Mouse (Mus musculus) frontal cortex, postnatal 14 days (tissue): ENCODE measurements around the gene Trex2.

ENCODE experiments used
- DNase-seq, 2 experiments: peaks; one replicate each; pipeline ENCODE4 v3.0.0; 2022; ENCODE audit warnings: low spot score in 2 of 2

The Trex2 gene

GRCm38 (mm10) chrX:73435252-73435651 is at the start of gene Trex2:
Trex2 (minus strand) TSS chrX:73435344.
- DNase-seq = no peak

GRCm38 (mm10) chrX:73484870-73485269 is 49.7 kb upstream of the Trex2 start:
- DNase-seq = no peak

DNA sequence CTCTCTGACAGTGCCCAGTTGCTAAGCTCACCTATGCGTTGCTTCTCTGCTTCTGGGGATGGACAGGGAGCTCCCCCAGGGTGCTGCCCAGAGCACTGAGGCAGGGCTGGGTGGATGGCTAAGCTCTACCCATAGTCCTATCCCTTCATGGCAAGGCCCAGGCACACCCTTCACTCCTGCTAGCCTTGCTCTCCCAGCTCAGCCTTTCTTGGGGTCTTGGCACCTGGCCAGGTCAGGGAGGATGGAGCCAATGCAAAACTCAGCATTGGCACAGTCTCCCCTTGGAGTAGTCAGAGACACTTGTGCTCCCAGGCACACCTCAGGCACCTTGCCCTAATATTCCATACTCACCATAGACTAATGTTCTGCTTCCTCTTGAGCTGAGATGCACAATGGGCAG is 48.9 kb upstream of the Trex2 start:
- DNase-seq = no peak

DNA sequence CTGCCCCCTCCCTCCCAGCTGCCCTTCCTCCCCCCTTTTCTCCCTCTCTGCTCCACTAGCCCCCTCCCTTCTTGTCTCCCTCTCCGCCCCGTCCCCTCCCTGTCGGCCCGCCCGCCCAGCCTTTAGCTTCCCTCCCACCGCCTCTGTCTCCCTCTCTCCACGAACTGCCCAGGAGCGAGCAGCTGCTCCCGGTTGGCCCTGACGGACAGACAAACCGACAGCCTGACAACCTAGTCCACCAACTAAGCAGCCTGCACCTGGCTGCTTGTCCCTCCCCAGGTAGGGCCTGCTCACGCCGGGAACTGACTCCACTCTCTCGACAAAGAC is 48.3 kb upstream of the Trex2 start, which contains the start of gene Bgn:
Gene Bgn (plus strand): TSS at position 119 of the 327 bp plus-strand sequence.
- DNase-seq = no peak

- DNase-seq = no peak
Measured at GRCm38 (mm10) chrX:73482643-73483483, 47.7 kb upstream of the Trex2 start.

DNA sequence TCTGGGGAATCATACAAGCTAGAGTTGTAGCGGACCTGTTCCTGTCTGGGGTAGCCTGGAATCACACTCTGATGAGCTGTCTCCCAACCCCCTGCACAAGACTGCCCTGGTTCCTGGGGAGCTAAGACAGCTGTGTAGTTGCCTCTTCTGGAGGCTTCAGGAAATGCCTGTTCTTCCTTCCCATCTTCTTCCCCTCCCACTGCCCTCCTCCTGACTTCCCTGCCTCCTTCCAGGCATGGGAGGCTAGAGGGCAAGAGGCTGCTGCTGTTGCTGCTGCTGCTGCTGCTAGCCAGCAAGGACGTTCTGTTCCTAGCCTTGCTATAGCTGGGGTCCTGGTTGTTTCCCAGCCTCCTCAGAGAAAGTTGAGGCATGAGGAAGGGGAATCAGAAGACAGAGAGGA is 45.2 kb upstream of the Trex2 start:
- DNase-seq = no peak

DNA sequence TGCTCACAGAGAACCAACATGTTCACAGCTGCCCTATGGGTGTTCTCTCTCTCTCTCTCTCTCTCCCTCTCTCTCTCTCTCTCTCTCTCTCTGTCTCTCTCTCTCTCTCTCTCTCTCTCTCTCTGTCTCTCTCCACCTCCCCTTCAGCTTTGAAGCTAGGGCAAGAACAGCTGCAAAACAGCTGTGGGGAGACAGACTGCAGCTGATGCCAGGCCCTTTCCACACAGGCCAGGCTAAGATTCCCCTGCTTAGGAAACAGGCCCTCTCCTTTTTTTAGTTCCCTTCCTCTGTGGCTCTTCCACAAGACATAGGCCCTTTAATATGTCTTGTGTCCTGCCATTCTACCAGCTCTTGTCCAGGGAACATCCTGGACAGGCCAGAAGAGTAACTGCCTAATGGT is 44.5 kb upstream of the Trex2 start:
- no peak for DNase-seq

DNA sequence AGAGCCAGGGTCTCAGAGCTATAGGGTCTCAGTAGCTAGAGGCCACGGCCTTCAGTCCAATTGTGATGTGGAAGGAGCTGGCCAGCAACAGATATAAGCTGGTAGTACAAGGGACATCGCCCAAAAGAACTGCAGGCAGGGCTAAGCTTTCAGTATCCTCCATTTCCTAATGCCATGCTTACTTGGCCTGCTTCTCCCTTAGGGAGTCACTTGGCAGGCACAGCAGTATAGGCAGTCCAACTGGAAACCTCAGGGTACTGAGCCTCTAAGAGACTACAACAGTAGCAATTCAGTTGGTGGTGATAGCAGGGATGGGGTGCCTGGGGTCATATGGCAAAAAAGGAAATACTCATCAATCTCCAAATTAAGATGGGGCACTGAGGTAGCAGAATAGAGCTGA is 42.4 kb upstream of the Trex2 start:
- DNase-seq = no peak

GRCm38 (mm10) chrX:73476621-73477020 is 41.5 kb upstream of the Trex2 start:
- no peak for DNase-seq

DNA sequence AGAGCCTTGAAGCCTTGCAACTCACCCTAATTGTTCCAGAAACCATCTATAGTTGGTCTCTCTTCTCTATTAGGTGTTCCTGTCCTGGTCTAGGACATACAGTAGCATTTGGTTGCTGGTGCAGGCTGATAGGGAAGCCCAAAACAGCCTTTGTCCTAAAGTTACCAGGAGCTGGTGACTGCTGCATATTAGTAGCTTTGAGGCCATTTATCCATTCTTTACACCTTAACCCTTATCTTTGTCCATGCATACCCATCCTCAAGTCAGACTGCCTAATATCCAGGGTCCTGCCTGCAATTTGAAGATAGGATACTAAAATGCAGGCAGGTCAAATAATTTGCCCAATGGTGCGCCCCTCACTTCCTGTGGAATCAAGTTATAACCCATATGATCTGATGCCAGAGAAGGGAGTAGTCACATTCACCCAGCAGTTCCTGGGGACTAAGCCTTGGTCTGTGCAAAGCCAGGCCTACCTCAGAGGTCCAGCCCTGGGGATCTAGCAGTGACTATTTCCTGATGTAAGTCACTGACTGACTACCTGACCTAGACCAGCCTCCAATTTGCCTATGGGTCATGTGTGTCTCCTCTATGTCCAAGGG is 40.6 kb upstream of the Trex2 start:
- no peak for DNase-seq

- no peak for DNase-seq
Measured at GRCm38 (mm10) chrX:73474340-73475165, 39.4 kb upstream of the Trex2 start.

DNA sequence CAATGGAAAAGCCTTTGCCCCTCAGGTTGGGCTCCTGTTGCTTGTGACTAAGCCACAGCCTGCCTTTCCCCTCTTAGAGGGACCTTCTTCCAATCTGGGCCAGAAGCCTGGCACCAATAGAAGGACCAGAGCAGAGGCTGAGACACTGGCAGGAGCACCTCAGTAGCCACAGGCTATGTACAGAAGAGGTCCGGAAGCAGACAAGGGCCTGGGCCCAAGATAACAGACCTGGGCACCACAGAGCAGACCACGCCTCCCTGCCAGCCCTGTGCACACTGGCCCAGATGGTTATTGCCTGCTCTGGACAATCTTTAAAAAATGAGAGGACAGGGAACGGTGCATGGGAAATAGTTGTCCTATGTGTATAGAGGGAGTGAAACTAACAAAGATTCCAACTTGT is 36.6 kb upstream of the Trex2 start:
- no peak for DNase-seq

- DNase-seq = no peak
Measured at GRCm38 (mm10) chrX:73468752-73469151, 33.6 kb upstream of the Trex2 start.

DNA sequence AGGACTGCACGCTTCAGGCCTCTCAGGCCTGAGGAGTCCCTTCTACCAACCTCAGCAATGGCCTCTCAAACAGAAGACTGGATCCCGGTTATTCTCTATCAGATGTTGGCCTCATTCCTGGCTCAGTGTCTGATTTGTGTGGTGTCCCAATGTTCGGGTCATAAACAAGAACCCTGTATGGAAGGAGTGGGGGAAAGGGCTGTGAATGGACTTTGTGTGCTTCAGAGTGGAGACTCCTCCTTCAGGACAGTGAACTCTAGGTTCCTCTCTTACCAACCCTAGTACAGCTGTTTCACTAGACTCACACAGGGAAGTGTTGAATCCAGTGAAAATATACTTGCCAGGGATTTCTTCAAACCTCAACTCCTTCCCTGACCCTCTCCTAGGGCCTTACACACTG is 33.2 kb upstream of the Trex2 start:
- no peak for DNase-seq

- DNase-seq = no peak
Measured at GRCm38 (mm10) chrX:73467446-73468241, 32.5 kb upstream of the Trex2 start.

DNA sequence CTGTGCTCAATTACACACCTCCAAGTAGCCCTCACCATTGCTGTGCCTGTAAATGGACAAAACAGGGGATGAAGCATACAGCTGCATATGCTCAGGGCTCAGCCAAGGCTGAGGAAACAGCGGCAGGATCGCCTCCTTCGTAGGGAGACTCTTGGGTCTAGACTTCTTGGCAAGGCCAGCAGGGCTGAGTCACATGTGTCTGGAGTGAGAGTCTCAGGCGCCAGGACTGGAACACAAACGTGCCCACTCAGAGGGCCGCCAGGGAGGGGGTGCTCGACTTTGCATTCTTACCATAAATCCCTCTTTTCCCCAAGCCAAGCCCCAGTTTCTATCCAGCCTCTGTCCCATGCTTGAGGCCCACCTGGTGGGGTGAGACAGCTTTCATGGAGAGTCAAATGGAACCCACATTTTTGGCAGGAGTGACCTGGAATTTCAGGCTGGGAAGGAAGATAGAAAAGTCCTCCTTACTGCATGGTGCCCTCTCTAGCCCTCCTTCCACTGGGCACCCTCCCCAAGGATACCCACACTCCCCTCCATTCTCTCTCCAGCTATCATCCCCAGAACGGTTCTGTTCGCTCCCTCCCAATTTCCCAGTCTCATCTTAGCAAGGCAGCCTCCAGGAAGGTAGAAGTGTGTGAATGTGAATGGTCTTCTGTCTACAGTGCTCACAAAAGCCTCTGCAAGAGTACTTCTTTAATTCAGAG is 30.5 kb upstream of the Trex2 start:
- DNase-seq = no peak

GRCm38 (mm10) chrX:73460792-73461191 is 25.6 kb upstream of the Trex2 start:
- DNase-seq = no peak

DNA sequence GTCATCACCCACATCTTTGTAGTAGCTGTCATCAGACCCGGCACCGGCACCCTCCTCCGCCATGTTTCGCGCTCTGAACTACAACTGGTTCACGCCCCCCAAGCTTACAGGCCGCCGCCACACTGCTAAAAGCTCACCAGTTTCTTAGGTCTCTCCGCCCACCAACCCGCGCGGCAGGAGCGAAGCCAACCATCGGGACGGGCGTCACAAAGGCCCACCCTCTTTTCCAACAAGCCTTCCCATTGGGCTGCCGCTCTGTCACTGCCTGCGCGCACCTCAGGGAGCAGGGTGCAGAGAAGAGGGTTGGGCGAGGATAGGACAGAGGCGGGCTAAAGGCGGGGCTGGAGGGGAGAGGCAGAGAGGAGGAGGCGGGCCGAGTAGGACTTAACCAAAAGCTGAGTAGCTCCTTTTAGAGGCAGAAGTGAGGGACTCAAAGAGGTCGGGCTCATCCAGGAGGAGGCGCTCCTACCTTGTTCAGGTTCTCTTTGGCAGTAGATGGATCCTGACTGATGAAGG is 23.8 kb upstream of the Trex2 start, which contains the start of gene Haus7:
Gene Haus7 (minus strand): TSS at position 168 of the 516 bp plus-strand sequence.
- peak; percentile 84 to 92 for DNase-seq

GRCm38 (mm10) chrX:73451949-73452348 is 16.8 kb upstream of the Trex2 start:
- DNase-seq = peak in 1 of 2 experiments; percentile 52

- DNase-seq = no peak
Measured at GRCm38 (mm10) chrX:73441428-73441827, 6.3 kb upstream of the Trex2 start.

- no peak for DNase-seq
Measured at GRCm38 (mm10) chrX:73432850-73433249, 2.3 kb downstream of the Trex2 start.
